Mouse (Mus musculus): ENCODE results near the gene Cc2d1a. TPM values are rescaled to one million over a fixed set of nuclear protein-coding genes. Genes with fewer than 3 reads are reported as not detected.

The Cc2d1a gene
- polyA plus RNA-seq, 1 experiment from 2014 or later, result 16.3 TPM

DNA sequence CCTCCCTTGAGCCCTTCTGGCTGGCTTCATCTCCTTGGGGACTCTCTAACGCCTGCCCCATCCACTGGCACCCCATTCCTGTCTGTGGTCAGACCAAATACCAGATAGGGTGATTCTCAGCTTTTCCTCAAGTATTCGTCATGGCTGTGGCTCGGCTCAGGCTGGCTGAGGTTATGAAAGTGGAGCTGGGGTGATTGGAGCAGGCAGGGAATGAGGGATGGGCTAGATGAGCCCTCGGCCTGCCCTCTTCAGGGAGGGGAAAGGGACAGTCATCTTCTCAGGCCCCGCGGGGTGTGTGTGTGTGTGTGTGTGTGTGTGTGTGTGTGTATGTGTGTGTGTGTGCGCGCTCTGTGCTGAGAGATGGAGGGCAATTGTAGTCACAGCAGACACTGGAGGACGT lies 22.1 kb downstream of the Cc2d1a start, which contains the start of gene Podnl1:
Gene Podnl1, plus strand, starts transcription at position 334 of the 400 bp plus-strand sequence.
- no peak for TF ChIP-seq CTCF (IDR thresholded peaks at IDR 0.05)
- no peak for TF ChIP-seq EP300 (IDR thresholded peaks at IDR 0.05)
- ATAC-seq (peak; percentile 92), DNase-seq (ENCODE audit: low spot score) (peak; percentile 52)
- Histone ChIP-seq H3K9ac (replicated peaks; ENCODE audit: low read depth) (no peak within 1 kb of the TSS), H3K4me2 (replicated peaks; ENCODE audit: low read depth, low read length) (no peak within 1 kb of the TSS), H3K9me3 (ENCODE audit: low read length) (no peaks in the 10 kb centered on the region), H3K27ac (ENCODE audit: low read length) (no peak within 1 kb of the TSS), H3K4me3 (ENCODE audit: low read depth, low read length) (no peak within 1 kb of the TSS), H3K27me3 (replicated peaks; ENCODE audit: insufficient read depth, low read length) (no peaks in the 10 kb centered on the region), H3K36me3 (ENCODE audit: insufficient read depth, low read length) (no peaks in the 10 kb centered on the region), H3K4me1 (ENCODE audit: insufficient read depth, low read depth, low read length) (no peaks in the 10 kb centered on the region)
- WGBS, result 40% methylated on average over 9 of the region's 9 CpGs

DNA sequence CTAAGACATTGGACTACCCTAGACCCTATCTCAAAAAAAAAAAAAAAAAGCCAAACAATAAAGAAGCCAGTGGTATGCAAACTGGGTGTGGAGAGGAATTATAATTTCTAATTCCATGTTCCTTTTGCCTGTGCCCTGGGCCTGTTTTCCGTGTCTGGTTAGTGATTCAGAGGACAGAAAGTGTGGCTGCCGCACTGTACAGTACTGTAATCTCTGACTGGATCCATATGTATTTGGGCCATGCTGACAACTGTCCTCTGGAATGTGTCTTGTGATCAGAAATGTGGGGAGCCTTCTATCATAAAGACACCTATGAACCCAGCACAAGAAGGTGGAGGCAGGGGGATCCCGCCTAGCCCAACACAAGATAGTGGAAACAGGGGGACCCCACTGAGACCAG lies 25.6 kb downstream of the Cc2d1a start:
- H3K4me3 ChIP-seq (ENCODE audit: low read depth, low read length), result no peak overlapping the region
- H3K36me3 ChIP-seq (ENCODE audit: insufficient read depth, low read length), result no peaks in the 10 kb centered on the region
- ATAC-seq, result no peak
- H3K27ac ChIP-seq (ENCODE audit: low read length), result no peak overlapping the region
- no peaks in the 10 kb centered on the region for H3K9me3 ChIP-seq (ENCODE audit: low read length)
- H3K27me3 ChIP-seq (replicated peaks; ENCODE audit: insufficient read depth, low read length), result no peaks in the 10 kb centered on the region
- WGBS, result 70% methylated on average over 3 of the region's 3 CpGs
- no peaks in the 10 kb centered on the region for H3K4me1 ChIP-seq (ENCODE audit: insufficient read depth, low read depth, low read length)
- no peak for DNase-seq (ENCODE audit: low spot score)
- H3K9ac ChIP-seq (replicated peaks; ENCODE audit: low read depth), result no peak overlapping the region
- no peak for TF ChIP-seq EP300 (IDR thresholded peaks at IDR 0.05)
- TF ChIP-seq CTCF (IDR thresholded peaks at IDR 0.05), result no peak
- H3K4me2 ChIP-seq (replicated peaks; ENCODE audit: low read depth, low read length), result no peak overlapping the region

DNA sequence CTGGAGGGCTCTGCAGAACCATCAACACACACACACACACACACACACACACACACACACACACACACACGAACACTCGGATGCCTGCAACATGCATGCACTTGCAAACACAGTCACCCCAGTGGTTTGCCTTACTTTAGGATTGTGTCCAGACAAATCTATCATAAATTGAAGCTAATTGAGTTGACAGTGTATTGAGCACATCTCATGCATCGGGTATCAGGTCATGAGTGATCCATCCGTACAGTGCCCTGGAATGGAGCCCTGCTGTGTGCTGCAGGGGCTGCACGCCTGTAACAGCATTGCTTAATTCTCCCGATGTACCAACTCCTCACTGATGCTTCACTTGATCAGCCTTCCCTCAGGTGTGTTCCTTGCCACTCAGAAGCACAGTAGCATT lies 32.1 kb downstream of the Cc2d1a start:
- Histone ChIP-seq H3K36me3 (ENCODE audit: insufficient read depth, low read length) (no peaks in the 10 kb centered on the region), H3K4me1 (ENCODE audit: insufficient read depth, low read depth, low read length) (no peaks in the 10 kb centered on the region), H3K27me3 (replicated peaks; ENCODE audit: insufficient read depth, low read length) (no peaks in the 10 kb centered on the region), H3K27ac (ENCODE audit: low read length) (no peak overlapping the region), H3K9me3 (ENCODE audit: low read length) (no peaks in the 10 kb centered on the region), H3K9ac (replicated peaks; ENCODE audit: low read depth) (no peak overlapping the region), H3K4me2 (replicated peaks; ENCODE audit: low read depth, low read length) (no peak overlapping the region), H3K4me3 (ENCODE audit: low read depth, low read length) (no peak overlapping the region)
- ATAC-seq (no peak), DNase-seq (ENCODE audit: low spot score) (no peak)
- TF ChIP-seq CTCF (IDR thresholded peaks at IDR 0.05), result no peak
- TF ChIP-seq EP300 (IDR thresholded peaks at IDR 0.05), result no peak
- WGBS, result 88% methylated on average over 6 of the region's 6 CpGs

DNA sequence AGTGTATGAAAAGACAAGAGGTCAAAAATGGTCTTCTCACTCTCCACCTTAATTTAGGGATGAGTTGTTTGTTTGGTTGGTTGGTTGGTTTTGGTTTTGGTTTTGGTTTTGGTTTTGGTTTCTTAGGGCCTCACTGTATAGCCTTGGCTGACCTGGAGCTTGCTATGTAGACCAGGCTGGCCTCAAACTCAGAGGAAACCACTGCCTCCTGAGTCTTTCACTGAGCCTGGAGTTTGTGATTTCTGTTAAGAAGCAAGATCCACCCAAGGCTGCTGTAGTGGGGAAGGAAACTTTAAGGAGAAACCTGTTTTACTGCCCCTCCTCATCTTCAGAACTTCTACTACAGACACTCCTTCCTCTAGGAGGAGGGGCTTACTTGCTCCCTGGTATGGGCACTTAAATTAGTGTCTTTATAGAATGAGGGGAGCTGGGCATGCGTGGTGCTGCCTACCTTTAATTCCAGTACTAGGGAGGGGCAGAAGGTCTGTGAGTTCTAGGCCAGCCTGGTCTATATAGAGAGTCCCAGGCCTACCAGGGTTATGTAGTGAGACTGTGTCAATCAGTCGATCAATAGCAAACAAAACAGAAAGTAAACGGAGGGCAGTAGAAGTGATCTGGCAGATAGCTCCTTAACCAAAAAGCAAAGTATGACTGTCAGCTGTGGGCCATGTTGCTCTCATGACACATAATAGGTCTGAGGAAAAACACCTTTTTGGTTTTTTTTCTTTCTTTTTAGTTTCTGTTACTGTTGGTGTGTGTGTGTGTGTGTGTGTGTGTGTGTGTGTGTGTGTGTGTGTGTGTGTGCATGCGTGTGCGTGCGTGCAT lies 41.3 kb downstream of the Cc2d1a start:
- ATAC-seq (no peak), DNase-seq (ENCODE audit: low spot score) (no peak)
- no peak overlapping the region for H3K4me3 ChIP-seq (ENCODE audit: low read depth, low read length)
- no peak overlapping the region for H3K9ac ChIP-seq (replicated peaks; ENCODE audit: low read depth)
- H3K27ac ChIP-seq (ENCODE audit: low read length), result no peak overlapping the region
- TF ChIP-seq EP300 (IDR thresholded peaks at IDR 0.05) (no peak), CTCF (IDR thresholded peaks at IDR 0.05) (no peak)
- no peaks in the 10 kb centered on the region for H3K27me3 ChIP-seq (replicated peaks; ENCODE audit: insufficient read depth, low read length)
- no peaks in the 10 kb centered on the region for H3K9me3 ChIP-seq (ENCODE audit: low read length)
- H3K4me1 ChIP-seq (ENCODE audit: insufficient read depth, low read depth, low read length), result peaks cover 5% of the 10 kb centered on the region; the same call in 1 of the 2 replicates
- H3K36me3 ChIP-seq (ENCODE audit: insufficient read depth, low read length), result no peaks in the 10 kb centered on the region
- no peak overlapping the region for H3K4me2 ChIP-seq (replicated peaks; ENCODE audit: low read depth, low read length)
- 87% methylated on average over 6 of the region's 6 CpGs for WGBS

DNA sequence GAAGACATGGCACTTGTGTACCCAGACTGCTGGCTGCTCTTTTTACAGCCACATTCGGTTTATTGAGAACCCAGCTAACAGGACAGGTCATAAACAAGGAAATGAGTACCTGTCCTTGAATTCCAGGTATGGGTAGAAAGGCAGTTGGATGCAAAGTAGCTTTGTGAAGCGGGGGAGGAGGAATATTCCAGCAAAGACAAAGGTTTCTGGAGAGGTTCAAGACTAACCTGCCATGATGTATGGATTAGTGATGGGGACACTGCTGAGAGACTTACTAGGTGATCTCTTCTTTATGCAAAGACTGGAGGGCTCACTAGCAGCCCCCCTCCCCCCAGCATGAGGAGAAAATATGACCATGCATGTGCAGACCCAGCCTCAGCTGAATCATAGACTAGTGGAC lies 42.1 kb downstream of the Cc2d1a start:
- no peak overlapping the region for H3K4me2 ChIP-seq (replicated peaks; ENCODE audit: low read depth, low read length)
- no peaks in the 10 kb centered on the region for H3K9me3 ChIP-seq (ENCODE audit: low read length)
- ATAC-seq, result no peak

DNA sequence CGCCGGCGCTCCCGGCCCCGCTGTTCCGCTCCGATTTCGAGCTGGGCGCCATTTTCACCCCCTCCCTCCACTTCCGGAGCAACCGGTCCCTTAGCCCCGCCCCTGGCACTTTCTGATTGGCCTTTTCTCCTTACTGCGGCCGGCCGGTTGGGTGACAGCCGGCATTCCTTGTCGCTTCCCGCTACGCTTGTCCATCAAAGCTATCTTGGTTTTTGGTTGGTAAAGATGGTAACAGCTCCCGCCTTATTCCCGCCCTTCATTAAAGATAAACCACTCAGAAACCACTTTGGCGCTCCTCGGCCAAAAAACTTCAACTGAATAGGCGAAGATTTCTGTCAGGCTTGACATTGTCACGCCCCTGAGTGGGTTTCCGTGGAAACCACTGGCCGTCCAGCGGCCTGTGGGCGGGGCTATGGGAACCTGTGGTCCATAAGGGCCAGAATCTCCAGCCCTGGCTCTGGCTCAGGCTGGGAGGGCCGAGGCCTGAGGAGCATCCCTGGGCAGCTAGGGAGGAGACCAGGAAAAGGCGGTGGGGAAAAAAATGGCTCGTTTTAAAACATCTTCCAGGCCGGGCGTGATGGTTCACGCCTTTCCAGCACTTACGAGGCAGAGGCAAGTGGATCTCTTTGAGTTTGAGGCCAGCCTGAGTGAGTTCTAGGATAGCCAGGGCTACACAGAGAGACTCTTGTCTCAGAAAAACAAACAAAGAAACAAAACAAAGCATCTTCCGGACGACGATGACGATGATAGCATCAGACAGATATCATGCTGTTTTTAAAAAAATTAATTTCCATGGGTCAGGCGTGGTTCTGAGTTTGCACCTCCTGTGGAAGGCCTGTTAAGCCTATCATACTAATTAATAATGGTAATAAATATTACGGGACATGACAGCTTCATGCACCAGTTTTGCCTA lies 42.8 kb downstream of the Cc2d1a start, which contains the start of gene Dcaf15:
Gene Dcaf15, minus strand, starts transcription at position 72 of the 913 bp plus-strand sequence.
- H3K27me3 ChIP-seq (replicated peaks; ENCODE audit: insufficient read depth, low read length), result no peaks in the 10 kb centered on the region

More for the DNA sequence above, 42.1 kb downstream of the Cc2d1a start:
- Histone ChIP-seq H3K9ac (replicated peaks; ENCODE audit: low read depth) (no peak overlapping the region), H3K36me3 (ENCODE audit: insufficient read depth, low read length) (no peaks in the 10 kb centered on the region), H3K4me1 (ENCODE audit: insufficient read depth, low read depth, low read length) (peaks cover 5% of the 10 kb centered on the region; the same call in 1 of the 2 replicates), H3K27me3 (replicated peaks; ENCODE audit: insufficient read depth, low read length) (no peaks in the 10 kb centered on the region), H3K27ac (ENCODE audit: low read length) (no peak overlapping the region), H3K4me3 (ENCODE audit: low read depth, low read length) (no peak overlapping the region)
- TF ChIP-seq EP300 (IDR thresholded peaks at IDR 0.05), result no peak
- no peak for TF ChIP-seq CTCF (IDR thresholded peaks at IDR 0.05)
- WGBS, result 79% methylated on average over 2 of the region's 2 CpGs
- no peak for DNase-seq (ENCODE audit: low spot score)

More for the DNA sequence above, 42.8 kb downstream of the Cc2d1a start, which contains the start of gene Dcaf15:
- WGBS, result 6% methylated on average over 41 of the region's 42 CpGs
- DNase-seq (ENCODE audit: low spot score) (peak; percentile 99), ATAC-seq (peak; percentile 97)
- H3K4me2 ChIP-seq (replicated peaks; ENCODE audit: low read depth, low read length), result peak within 1 kb of the TSS; percentile 71
- no peaks in the 10 kb centered on the region for H3K9me3 ChIP-seq (ENCODE audit: low read length)
- peaks cover 5% of the 10 kb centered on the region; the same call in 1 of the 2 replicates for H3K4me1 ChIP-seq (ENCODE audit: insufficient read depth, low read depth, low read length)
- H3K9ac ChIP-seq (replicated peaks; ENCODE audit: low read depth), result peak within 1 kb of the TSS; percentile 77
- H3K36me3 ChIP-seq (ENCODE audit: insufficient read depth, low read length), result no peaks in the 10 kb centered on the region
- TF ChIP-seq CTCF (IDR thresholded peaks at IDR 0.05) (no peak), EP300 (IDR thresholded peaks at IDR 0.05) (no peak)
- peak within 1 kb of the TSS; percentile 64 for H3K27ac ChIP-seq (ENCODE audit: low read length)
- H3K4me3 ChIP-seq (ENCODE audit: low read depth, low read length), result peak within 1 kb of the TSS; percentile 74
